13 mouse cellular contexts compared by ENCODE assay signal in genomic region chr17:79451141-79451860, GRCm38 (mm10).
DNase-seq lines count a peak whose midpoint lies in the region; ATAC-seq and TF ChIP-seq lines count a peak whose summit lies in the region.
"Had no signal": no experiment of that assay in that cellular context is flagged by ENCODE, and none has a peak within 500 bp of the region (broad histone marks: within the 10 kb centered on the region; RNA-seq: fewer than 3 reads in every experiment).

No protein-coding gene starts in this region.

- ATAC-seq in heart, embryonic 16.5 days (replicated peaks; ENCODE audit: extremely low read depth, insufficient read depth, low FRiP score): peak; percentile 81

- peak overlapping the region; percentile 9 for H3K4me3 ChIP-seq in heart, embryonic 16.5 days (ENCODE audit: low read length)
- H3K4me3 ChIP-seq: embryonic facial prominence, embryonic 15.5 days; hindbrain, embryonic 15.5 days; neural tube, embryonic 13.5 days had no signal

- H3K27me3 ChIP-seq in heart, embryonic 16.5 days (ENCODE audit: control insufficient read depth, insufficient read depth, low read length): no peaks in the 10 kb centered on the region
- H3K27me3 ChIP-seq: embryonic facial prominence, embryonic 15.5 days; hindbrain, embryonic 15.5 days; neural tube, embryonic 13.5 days had no signal

- peak overlapping the region; percentile 73 for H3K27ac ChIP-seq in heart, embryonic 16.5 days (ENCODE audit: low read length)
- H3K27ac ChIP-seq: embryonic facial prominence, embryonic 15.5 days; hindbrain, embryonic 15.5 days; liver, embryonic 14.5 days; neural tube, embryonic 13.5 days had no signal

- H3K36me3 ChIP-seq in heart, embryonic 16.5 days (ENCODE audit: control insufficient read depth, insufficient read depth): no peaks in the 10 kb centered on the region
- H3K36me3 ChIP-seq: embryonic facial prominence, embryonic 15.5 days; hindbrain, embryonic 15.5 days; neural tube, embryonic 13.5 days had no signal

- no peak for TF ChIP-seq POLR2A in brain, embryonic 14.5 days (IDR thresholded peaks at IDR 0.05; ENCODE audit: borderline replicate concordance, extremely low read depth, insufficient read depth, insufficient read length, poor library complexity, severe bottlenecking)

- WGBS in heart, embryonic 16.5 days: 19% methylated on average over 12 of the region's 12 CpGs

- H3K9me3 ChIP-seq in heart, embryonic 16.5 days (replicated peaks; ENCODE audit: control insufficient read depth, low read length): no peaks in the 10 kb centered on the region
- H3K9me3 ChIP-seq: embryonic facial prominence, embryonic 15.5 days; hindbrain, embryonic 15.5 days; neural tube, embryonic 13.5 days had no signal

- peak overlapping the region; percentile 30; the same call in 1 of the 2 replicates for H3K9ac ChIP-seq in heart, embryonic 16.5 days (ENCODE audit: low read length)
- H3K9ac ChIP-seq: embryonic facial prominence, embryonic 15.5 days; hindbrain, embryonic 15.5 days; liver, embryonic 14.5 days; neural tube, embryonic 13.5 days had no signal

- peak; percentile 33 for DNase-seq in adrenal gland, postnatal 14 days
- DNase-seq in adrenal gland, adult 8-10 months: no peak
- peak; percentile 11 for DNase-seq in brain, embryonic 14.5 days (ENCODE audit: low read depth)
- peak; percentile 51 for DNase-seq in lung, postnatal 10 days
- DNase-seq in thymus, adult 18-20 months: no peak
- DNase-seq in layer of hippocampus, postnatal 36 days: no peak
- no peak for DNase-seq in spleen, adult 12 weeks (ENCODE audit: low spot score)
- DNase-seq: B cell, adult 2 months had no signal

- peak overlapping the region; percentile 52 for H3K4me2 ChIP-seq in heart, embryonic 16.5 days (ENCODE audit: low read depth, low read length)
- H3K4me2 ChIP-seq: embryonic facial prominence, embryonic 15.5 days; hindbrain, embryonic 15.5 days; neural tube, embryonic 13.5 days had no signal

- no peak for TF ChIP-seq CTCF in brain, embryonic 14.5 days (IDR thresholded peaks at IDR 0.05; ENCODE audit: borderline replicate concordance, extremely low read depth, insufficient read depth, insufficient read length)

- peaks cover 11% of the 10 kb centered on the region for H3K4me1 ChIP-seq in heart, embryonic 16.5 days (ENCODE audit: control insufficient read depth, insufficient read depth, low read length)

Comparison
In these comparisons a context has a peak if more than half of its experiments do, and no peak if none do; other contexts are left out.
1. DNase-seq: peak in adrenal gland, postnatal 14 days (single experiment), brain, embryonic 14.5 days (single experiment) and lung, postnatal 10 days (single experiment); none in adrenal gland, adult 8-10 months (single experiment), thymus, adult 18-20 months (0 of 2), layer of hippocampus, postnatal 36 days (0 of 2) and spleen, adult 12 weeks (single experiment).